Mouse (Mus musculus) hindbrain, postnatal 0 days (tissue): ENCODE measurements at regions not wholly inside any gene's neighbourhood (a gene's known extent, or its start where the extent isn't known, plus 50 kb on each side); places are given as distances from the start of the nearest gene placed in this dataset.

ENCODE experiments used
- ATAC-seq: fragments of 200-750 bp; cut with Nextera tagmentation; 2 replicates; pipeline ENCODE4 v1.8.0; 2017; ENCODE audit warnings: mild to moderate bottlenecking, moderate TSS enrichment, moderate library complexity
- DNase-seq: peaks from one replicate; pipeline ENCODE4 v3.0.0-alpha.2; 2015; ENCODE audit warnings: low spot score
- H3K27ac ChIP-seq: fragments of 300-500 bp; sonication (generic); 2 replicates; pipeline ENCODE4 v1.5.1; 2014; ENCODE audit warnings: mild to moderate bottlenecking
- H3K27me3 ChIP-seq: fragments of 300-500 bp; sonication (generic); 2 replicates; pipeline ENCODE4 v1.6.1; 2014; ENCODE audit warnings: low read length, mixed read lengths; ENCODE audit not compliant: insufficient read depth
- H3K36me3 ChIP-seq: fragments of 300-500 bp; sonication (generic); 2 replicates; pipeline ENCODE4 v1.6.1; 2014; ENCODE audit warnings: low read length, mixed read lengths; ENCODE audit not compliant: insufficient read depth
- H3K4me1 ChIP-seq: fragments of 300-500 bp; sonication (generic); 2 replicates; pipeline ENCODE4 v1.6.1; 2014; ENCODE audit warnings: antibody characterized with exemption, low read length, mixed read lengths; ENCODE audit not compliant: insufficient read depth
- H3K4me2 ChIP-seq: fragments of 300-500 bp; sonication (generic); 2 replicates; pipeline ENCODE4 v1.6.1; 2014; ENCODE audit warnings: low read depth, mild to moderate bottlenecking, low read length, moderate library complexity, mixed read lengths
- H3K4me3 ChIP-seq: fragments of 300-500 bp; sonication (generic); 2 replicates; pipeline ENCODE4 v1.5.1; 2014; ENCODE audit warnings: low read length
- H3K9ac ChIP-seq: fragments of 300-500 bp; sonication (generic); replicated peaks from 2 replicates; pipeline ENCODE4 v1.6.1; 2014; ENCODE audit warnings: mild to moderate bottlenecking, low read length, moderate library complexity, mixed read lengths
- H3K9me3 ChIP-seq: fragments of 300-500 bp; sonication (generic); 2 replicates; pipeline ENCODE4 v1.6.1; 2016; ENCODE audit warnings: low read length, mixed read lengths
- CTCF ChIP-seq: IDR thresholded peaks from 2 replicates; pipeline ENCODE4 v1.5.1; 2016; ENCODE audit warnings: antibody characterized with exemption, control low read depth, low read depth
- WGBS: fragments of 180-500 bp; shearing (Covaris S2); extraction: QIAGEN DNeasy Blood & Tissue Kit; methylation state at CpG from one replicate; pipeline ENCODE4 v1.1.7; 2014; 5-methylcytosine and 5-hydroxymethylcytosine counted together

DNA sequence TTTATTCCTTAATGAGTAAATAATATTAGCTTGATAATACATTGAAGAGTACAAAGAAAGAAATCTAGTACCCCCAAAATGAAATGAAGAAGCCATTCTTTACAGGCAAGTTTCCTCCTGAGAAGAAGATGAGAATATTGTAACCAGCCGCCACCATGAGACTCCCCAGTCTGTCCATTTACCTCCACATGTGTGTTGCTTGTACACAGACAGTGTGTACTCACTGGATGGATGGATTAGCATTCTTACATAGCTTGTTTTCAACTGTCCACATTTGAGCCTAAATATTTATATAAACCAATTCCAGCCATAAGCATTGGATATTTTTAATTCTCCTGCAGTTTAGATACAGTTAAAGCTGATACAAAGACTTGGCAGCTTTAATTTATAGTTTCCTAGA lies 82.7 kb upstream of the Gm6993 start:
- Histone ChIP-seq H3K4me2 (no peak overlapping the region), H3K4me1 (no peaks in the 10 kb centered on the region), H3K4me3 (no peak overlapping the region), H3K27me3 (no peaks in the 10 kb centered on the region), H3K9me3 (no peaks in the 10 kb centered on the region), H3K27ac (no peak overlapping the region), H3K9ac (no peak overlapping the region), H3K36me3 (no peaks in the 10 kb centered on the region)
- ATAC-seq (no peak), DNase-seq (no peak)
- no peak for TF ChIP-seq CTCF
- WGBS = 92% methylated on average over 1 of the region's 1 CpGs

DNA sequence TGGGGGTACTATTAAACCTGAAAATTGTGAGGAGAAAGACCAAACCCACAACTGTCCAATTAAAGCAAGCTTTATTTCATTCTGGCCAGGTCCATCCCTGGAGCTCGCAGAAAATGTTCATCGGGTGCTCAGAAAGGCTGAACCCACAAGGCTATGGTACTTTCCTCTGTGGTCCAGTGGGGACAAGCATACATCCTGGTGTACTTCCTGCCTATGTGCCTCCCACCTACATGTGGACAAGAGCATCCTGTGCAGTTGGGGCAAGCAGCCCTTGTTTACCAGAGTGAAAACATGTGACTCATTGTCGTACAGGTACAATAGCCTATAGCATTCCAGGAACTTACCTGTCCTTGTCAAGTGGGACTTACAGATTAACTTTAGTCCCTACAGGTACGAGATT lies 81.7 kb upstream of the Gm6993 start:
- H3K9ac ChIP-seq = no peak overlapping the region
- DNase-seq (no peak), ATAC-seq (no peak)
- no peak for TF ChIP-seq CTCF
- WGBS = 83% methylated on average over 4 of the region's 4 CpGs
- H3K27me3 ChIP-seq = no peaks in the 10 kb centered on the region
- H3K4me1 ChIP-seq = no peaks in the 10 kb centered on the region
- no peak overlapping the region for H3K27ac ChIP-seq
- H3K4me3 ChIP-seq = no peak overlapping the region
- no peaks in the 10 kb centered on the region for H3K36me3 ChIP-seq
- H3K9me3 ChIP-seq = no peaks in the 10 kb centered on the region
- no peak overlapping the region for H3K4me2 ChIP-seq

DNA sequence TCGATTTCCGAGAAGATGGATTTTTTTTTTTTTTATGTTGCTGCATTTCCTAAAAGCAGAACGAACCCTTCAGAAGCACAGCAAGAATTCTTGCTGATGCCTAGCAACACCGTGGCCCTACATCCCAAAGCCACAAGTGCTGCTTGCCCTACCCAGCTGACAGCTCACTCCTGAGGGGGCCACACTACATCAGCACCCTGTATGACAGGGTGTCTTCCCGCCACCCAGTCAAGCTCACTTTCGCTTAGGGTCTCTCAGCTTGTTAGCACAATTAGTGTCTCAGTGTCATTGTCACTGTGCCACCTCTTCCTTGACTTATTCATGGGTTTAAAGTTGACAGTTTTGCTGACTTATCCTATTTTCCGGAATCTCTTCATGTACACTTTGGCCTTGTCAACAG lies 81.2 kb upstream of the Gm6993 start:
- no peak overlapping the region for H3K9ac ChIP-seq
- H3K9me3 ChIP-seq = no peaks in the 10 kb centered on the region
- DNase-seq (no peak), ATAC-seq (no peak)
- WGBS = 76% methylated on average over 7 of the region's 7 CpGs
- H3K4me3 ChIP-seq = no peak overlapping the region
- H3K27me3 ChIP-seq = no peaks in the 10 kb centered on the region
- no peak overlapping the region for H3K27ac ChIP-seq
- H3K4me2 ChIP-seq = no peak overlapping the region
- no peaks in the 10 kb centered on the region for H3K4me1 ChIP-seq
- no peak for TF ChIP-seq CTCF
- H3K36me3 ChIP-seq = no peaks in the 10 kb centered on the region

DNA sequence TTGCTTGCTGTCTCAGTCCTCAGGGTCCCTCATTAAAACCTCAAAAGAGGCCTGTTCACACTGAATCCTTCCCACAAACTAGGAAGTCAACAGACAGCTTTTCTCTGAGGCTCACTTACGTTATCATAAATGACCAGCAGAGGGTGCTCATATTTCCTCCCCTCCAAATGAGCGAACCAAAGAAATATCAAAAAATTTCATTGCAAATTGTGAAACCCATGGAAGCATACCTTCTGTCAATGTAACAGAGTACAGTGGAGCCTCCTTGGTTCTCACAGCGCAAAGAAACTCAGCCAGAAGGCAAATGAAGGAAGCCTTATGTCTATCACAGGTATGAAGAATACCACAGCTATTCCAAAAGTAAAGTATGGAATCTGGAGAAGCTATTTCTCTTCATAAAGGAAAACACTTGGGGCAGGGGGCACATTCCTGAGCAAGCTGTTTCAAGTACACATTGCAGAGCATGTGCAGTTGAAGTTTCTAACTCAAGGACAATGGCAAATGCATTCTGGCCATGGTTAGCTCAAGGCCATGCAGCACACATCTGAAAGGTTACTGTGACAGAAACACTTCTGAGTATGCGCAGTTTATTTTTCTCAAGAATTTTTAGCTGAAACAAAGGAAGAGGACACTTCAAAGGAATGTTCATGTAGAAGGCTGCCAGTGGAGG lies 72.2 kb upstream of the Gm6993 start:
- ATAC-seq = no peak
- Histone ChIP-seq H3K4me1 (no peaks in the 10 kb centered on the region), H3K4me2 (no peak overlapping the region), H3K9ac (no peak overlapping the region), H3K36me3 (no peaks in the 10 kb centered on the region), H3K27ac (no peak overlapping the region), H3K27me3 (no peaks in the 10 kb centered on the region), H3K9me3 (no peaks in the 10 kb centered on the region), H3K4me3 (no peak overlapping the region)
- peak; percentile 66 for DNase-seq
- peak; percentile 70 for TF ChIP-seq CTCF
- WGBS = 63% methylated on average over 4 of the region's 4 CpGs

DNA sequence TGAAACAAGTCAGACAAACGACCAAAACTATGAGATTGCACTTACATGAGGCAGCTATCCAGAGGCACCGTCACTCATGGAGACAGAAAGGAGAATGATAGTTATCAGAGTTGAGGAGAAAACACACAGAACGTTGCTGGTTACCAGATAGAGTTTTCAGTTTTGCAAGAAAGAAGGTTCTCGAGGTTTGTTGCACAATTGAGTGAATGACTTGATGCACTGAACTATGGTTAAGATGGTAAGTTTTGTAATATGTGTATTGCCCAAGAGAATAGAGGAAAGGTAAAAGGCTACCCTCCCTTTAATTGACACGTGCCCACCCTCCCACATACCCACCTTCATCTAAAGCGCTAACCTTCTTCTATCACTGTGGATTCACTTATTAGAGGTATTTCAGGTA lies 70.5 kb upstream of the Gm6993 start:
- Histone ChIP-seq H3K27ac (no peak overlapping the region), H3K4me1 (no peaks in the 10 kb centered on the region), H3K4me3 (no peak overlapping the region), H3K9ac (no peak overlapping the region), H3K9me3 (no peaks in the 10 kb centered on the region), H3K27me3 (no peaks in the 10 kb centered on the region), H3K4me2 (no peak overlapping the region), H3K36me3 (no peaks in the 10 kb centered on the region)
- ATAC-seq = no peak
- WGBS = 80% methylated on average over 6 of the region's 6 CpGs
- no peak for DNase-seq
- TF ChIP-seq CTCF = no peak

DNA sequence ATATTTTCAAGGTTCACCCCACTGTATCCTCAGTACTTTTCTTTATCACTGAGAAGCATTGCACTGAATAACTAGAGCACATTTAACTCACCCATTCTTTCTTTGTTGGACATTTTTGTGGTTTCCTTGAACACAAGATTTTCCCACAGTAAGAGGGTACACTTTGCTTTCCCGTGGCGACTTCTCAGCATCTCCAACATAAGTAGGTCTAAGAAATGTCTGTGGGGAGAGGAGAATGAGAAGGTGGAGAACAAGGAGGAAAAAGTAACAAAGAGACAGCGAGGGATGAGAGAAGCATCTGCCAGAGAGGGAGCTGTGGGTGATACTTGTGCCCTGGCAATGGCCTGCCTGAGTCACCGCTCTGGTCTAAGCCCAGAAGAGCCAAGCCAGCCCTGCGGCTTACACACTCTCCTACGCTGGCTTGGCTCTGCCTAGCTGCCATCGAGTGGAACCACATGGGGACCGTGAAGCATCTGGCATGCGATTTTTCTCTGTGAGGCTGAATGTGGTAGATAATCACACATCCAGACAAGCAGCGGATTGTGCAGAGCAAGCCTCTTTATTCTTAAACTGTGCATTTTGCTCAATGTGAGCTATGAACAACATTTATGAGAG lies 69.9 kb upstream of the Gm6993 start:
- Histone ChIP-seq H3K4me1 (no peaks in the 10 kb centered on the region), H3K27ac (no peak overlapping the region; the same call in 1 of the 2 replicates), H3K4me3 (no peak overlapping the region), H3K36me3 (no peaks in the 10 kb centered on the region), H3K9ac (no peak overlapping the region), H3K9me3 (no peaks in the 10 kb centered on the region), H3K27me3 (no peaks in the 10 kb centered on the region), H3K4me2 (no peak overlapping the region)
- DNase-seq = peak; percentile 60
- peak; percentile 78 for ATAC-seq
- TF ChIP-seq CTCF = peak; percentile 41
- WGBS = 58% methylated on average over 10 of the region's 10 CpGs

DNA sequence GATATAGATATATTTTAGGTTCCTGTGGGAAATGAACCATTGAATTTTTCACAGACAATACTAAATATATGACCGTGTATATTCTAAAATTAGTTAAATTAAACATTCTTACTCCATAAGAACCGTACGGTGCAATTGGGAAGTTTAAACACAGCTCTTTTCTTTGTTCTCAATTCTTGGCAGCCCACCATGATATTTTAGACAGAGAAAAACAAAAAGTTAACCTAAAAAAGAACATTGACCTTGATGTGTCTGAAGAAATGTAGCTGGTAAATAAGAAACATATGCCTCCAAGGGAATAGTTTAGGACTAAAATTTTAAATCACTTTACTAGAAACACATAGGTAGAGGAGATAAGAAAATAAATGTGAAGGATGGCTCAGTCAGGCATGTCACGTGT lies 68.6 kb upstream of the Gm6993 start:
- no peak for TF ChIP-seq CTCF
- ATAC-seq (no peak), DNase-seq (no peak)
- no peaks in the 10 kb centered on the region for H3K27me3 ChIP-seq
- H3K4me1 ChIP-seq = no peaks in the 10 kb centered on the region
- 79% methylated on average over 4 of the region's 4 CpGs for WGBS
- no peak overlapping the region for H3K27ac ChIP-seq
- no peak overlapping the region for H3K4me2 ChIP-seq
- H3K4me3 ChIP-seq = no peak overlapping the region
- no peaks in the 10 kb centered on the region for H3K9me3 ChIP-seq
- H3K36me3 ChIP-seq = no peaks in the 10 kb centered on the region
- no peak overlapping the region for H3K9ac ChIP-seq
